Mouse (Mus musculus): ENCODE measurements around the gene Dnajc4.

The Dnajc4 gene

GRCm38 (mm10) chr19:6974211-6975205 lies 17.9 kb downstream of the Dnajc4 start, which contains the start of gene Ppp1r14b:
Gene Ppp1r14b, plus strand, starts transcription at chr19:6974968.
- peak; percentile 90 for DNase-seq

- DNase-seq = no peak
These were observed 18.7 kb downstream of the Dnajc4 start for GRCm38 (mm10) chr19:6973581-6974190.

- no peak for DNase-seq
These were observed 20.0 kb downstream of the Dnajc4 start for GRCm38 (mm10) chr19:6972247-6972917.

GRCm38 (mm10) chr19:6971644-6972043 lies 20.7 kb downstream of the Dnajc4 start:
- no peak for DNase-seq

- no peak for DNase-seq
These were observed 21.8 kb downstream of the Dnajc4 start for GRCm38 (mm10) chr19:6970460-6971085.

GRCm38 (mm10) chr19:6969665-6970381 lies 22.5 kb downstream of the Dnajc4 start:
- peak; percentile 90 for DNase-seq

GRCm38 (mm10) chr19:6969291-6969664 lies 23.1 kb downstream of the Dnajc4 start:
- no peak for DNase-seq

- peak; percentile 47 for DNase-seq
These were observed 23.7 kb downstream of the Dnajc4 start for GRCm38 (mm10) chr19:6968491-6969271.

GRCm38 (mm10) chr19:6956461-6956860 lies 35.9 kb downstream of the Dnajc4 start:
- DNase-seq = no peak

GRCm38 (mm10) chr19:6955424-6955823 lies 36.9 kb downstream of the Dnajc4 start:
- no peak for DNase-seq

- DNase-seq = no peak
These were observed 38.3 kb downstream of the Dnajc4 start for GRCm38 (mm10) chr19:6954046-6954445.

- DNase-seq = peak; percentile 41
These were observed 39.7 kb downstream of the Dnajc4 start for GRCm38 (mm10) chr19:6952712-6953037.

GRCm38 (mm10) chr19:6951994-6952711 lies 40.2 kb downstream of the Dnajc4 start:
- peak; percentile 70 for DNase-seq

GRCm38 (mm10) chr19:6951381-6951968 lies 40.9 kb downstream of the Dnajc4 start:
- peak; percentile 90 for DNase-seq

GRCm38 (mm10) chr19:6950613-6951153 lies 41.7 kb downstream of the Dnajc4 start:
- peak; percentile 64 for DNase-seq

GRCm38 (mm10) chr19:6949951-6950350 lies 42.4 kb downstream of the Dnajc4 start:
- no peak for DNase-seq

GRCm38 (mm10) chr19:6949532-6949931 lies 42.8 kb downstream of the Dnajc4 start:
- DNase-seq = no peak

- no peak for DNase-seq
These were observed 44.2 kb downstream of the Dnajc4 start for GRCm38 (mm10) chr19:6948186-6948585.

- no peak for DNase-seq
These were observed 44.6 kb downstream of the Dnajc4 start for GRCm38 (mm10) chr19:6947742-6948141.

GRCm38 (mm10) chr19:6943709-6944108 lies 48.7 kb downstream of the Dnajc4 start:
- DNase-seq = no peak
